Mouse (Mus musculus) heart, postnatal 0 days (tissue): Measurements from ENCODE around the gene Dnajb6.

Experiments used
- CTCF ChIP-seq: IDR thresholded peaks from 2 replicates; pipeline ENCODE4 v1.5.1; 2016; ENCODE audit warnings: antibody characterized with exemption, control low read depth, low read depth
- EP300 ChIP-seq: IDR thresholded peaks from 2 replicates; pipeline ENCODE4 v1.6.1; 2016; ENCODE audit warnings: antibody characterized with exemption, low read depth

GRCm38 (mm10) chr5:29824796-29825195 is 89.3 kb downstream of the Dnajb6 start:
- TF ChIP-seq CTCF, result peak; percentile 62
- no peak for TF ChIP-seq EP300
